Mouse (Mus musculus) kidney, postnatal 0 days (tissue): ENCODE results near the gene Dido1. TPM values are rescaled to one million over a fixed set of nuclear protein-coding genes. Genes with fewer than 3 reads are reported as not detected.

Experiments used
- ATAC-seq: fragments of 200-750 bp; cut with Nextera tagmentation; replicated peaks from 2 replicates; pipeline ENCODE4 v1.8.0; 2017; ENCODE audit warnings: low read depth, moderate number of reproducible peaks, moderate TSS enrichment, moderate library complexity; ENCODE audit not compliant: low FRiP score
- DNase-seq: peaks from one replicate; pipeline ENCODE4 v3.0.0-alpha.2; 2016; ENCODE audit warnings: low spot score
- H3K27ac ChIP-seq: fragments of 300-500 bp; sonication (generic); 2 replicates; pipeline ENCODE4 v1.5.1; 2014; ENCODE audit warnings: mild to moderate bottlenecking
- H3K27me3 ChIP-seq: fragments of 300-500 bp; sonication (generic); 2 replicates; pipeline ENCODE4 v1.6.1; 2014; ENCODE audit warnings: low read length, mixed read lengths; ENCODE audit not compliant: insufficient read depth
- H3K36me3 ChIP-seq: fragments of 300-500 bp; sonication (generic); 2 replicates; pipeline ENCODE4 v1.6.1; 2014; ENCODE audit warnings: low read length, mixed read lengths; ENCODE audit not compliant: insufficient read depth
- H3K4me1 ChIP-seq: fragments of 300-500 bp; sonication (generic); replicated peaks from 2 replicates; pipeline ENCODE4 v1.6.1; 2014; ENCODE audit warnings: antibody characterized with exemption, low read length, mixed read lengths; ENCODE audit not compliant: insufficient read depth
- H3K4me2 ChIP-seq: fragments of 300-500 bp; sonication (generic); 2 replicates; pipeline ENCODE4 v1.6.1; 2014; ENCODE audit warnings: mild to moderate bottlenecking, low read length, moderate library complexity, mixed read lengths
- H3K4me3 ChIP-seq: fragments of 300-500 bp; sonication (generic); replicated peaks from 2 replicates; pipeline ENCODE4 v1.5.1; 2014; ENCODE audit warnings: low read depth, low read length
- H3K9ac ChIP-seq: fragments of 300-500 bp; sonication (generic); 2 replicates; pipeline ENCODE4 v1.6.1; 2014; ENCODE audit warnings: low read depth, low read length
- H3K9me3 ChIP-seq: fragments of 300-500 bp; sonication (generic); replicated peaks from 2 replicates; pipeline ENCODE4 v1.6.1; 2016; ENCODE audit warnings: low read length, inconsistent platforms, mixed read lengths
- CTCF ChIP-seq: IDR thresholded peaks from 2 replicates; pipeline ENCODE4 v1.5.1; 2016; ENCODE audit warnings: antibody characterized with exemption, low read depth, mild to moderate bottlenecking, moderate library complexity
- WGBS: fragments of 180-500 bp; shearing (Covaris S2); extraction: QIAGEN DNeasy Blood & Tissue Kit; methylation state at CpG from one replicate; pipeline ENCODE4 v1.1.7; 2014; 5-methylcytosine and 5-hydroxymethylcytosine counted together
- polyA plus RNA-seq: library from polyadenylated mRNA; unstranded; fragments of >200 nt; fragmentation: Nextera tagmentation; extraction: Ambion mirVana; gene quantifications from 2 replicates; pipeline ENCODE4 v1.2.1, GENCODE M21; 2015

The Dido1 gene
- polyA plus RNA-seq, 1 experiment from 2014 or later = 18.0 TPM

DNA sequence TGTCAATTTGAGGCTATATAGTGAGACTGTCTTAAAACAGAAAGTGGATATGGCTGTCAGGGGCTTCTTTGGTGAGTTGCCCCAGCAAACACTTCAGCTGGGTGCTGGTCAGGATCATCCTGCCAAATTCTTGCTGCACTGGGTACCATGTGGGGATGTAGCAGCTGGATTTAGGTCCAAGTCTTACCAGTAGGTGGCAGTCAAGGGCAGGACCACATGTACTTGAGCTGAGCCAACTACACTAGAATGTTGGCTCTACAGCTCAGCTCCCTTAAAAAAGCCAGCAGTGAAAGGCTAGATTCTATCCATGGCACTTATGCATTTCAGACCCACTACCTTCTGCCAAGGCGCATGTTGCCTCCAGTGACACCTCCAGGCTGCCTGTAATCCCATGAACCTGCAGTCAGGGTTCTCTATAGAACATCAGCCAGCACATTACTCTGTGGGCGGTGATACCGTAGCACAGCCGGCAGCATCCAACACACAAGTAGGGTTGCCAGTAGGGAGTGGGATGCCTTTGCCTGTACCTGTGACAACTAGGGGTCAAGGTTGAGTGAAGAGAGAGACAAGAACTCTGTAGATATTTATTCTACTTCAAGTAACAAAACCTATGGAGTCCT, 52.3 kb downstream of the Dido1 start:
- Histone ChIP-seq H3K9ac (no peak overlapping the region), H3K9me3 (no peaks in the 10 kb centered on the region), H3K4me1 (no peaks in the 10 kb centered on the region; the same call in 1 of the 2 replicates), H3K36me3 (peaks cover 15% of the 10 kb centered on the region; the same call in 1 of the 2 replicates), H3K4me3 (no peak overlapping the region), H3K27me3 (no peaks in the 10 kb centered on the region), H3K4me2 (no peak overlapping the region), H3K27ac (no peak overlapping the region)
- 79% methylated on average over 4 of the region's 4 CpGs for WGBS
- DNase-seq (peak; percentile 77), ATAC-seq (peak; percentile 55; the same call in 1 of the 2 replicates)
- peak; percentile 82 for TF ChIP-seq CTCF

DNA sequence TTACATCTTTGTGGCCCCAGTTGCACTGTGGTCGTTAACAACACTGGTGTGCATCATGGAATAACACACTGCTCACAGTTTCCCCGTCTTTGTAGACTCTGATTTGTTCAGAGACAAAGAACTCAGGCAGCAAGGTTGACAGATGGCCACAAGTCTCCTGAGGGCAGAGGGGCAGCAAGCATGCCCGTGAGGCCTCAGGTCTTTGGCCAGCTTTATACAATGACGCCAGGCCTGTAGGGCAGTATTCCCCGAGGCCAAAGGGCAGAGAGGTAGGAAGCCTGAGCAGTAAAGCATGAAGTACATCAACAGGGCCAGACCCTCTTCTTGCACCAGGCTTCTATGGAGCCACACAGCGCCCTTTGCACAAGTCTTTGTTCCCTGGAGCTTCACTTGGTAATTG, 54.6 kb downstream of the Dido1 start:
- Histone ChIP-seq H3K27ac (no peak overlapping the region), H3K36me3 (no peaks in the 10 kb centered on the region), H3K9me3 (no peaks in the 10 kb centered on the region), H3K9ac (no peak overlapping the region), H3K4me3 (no peak overlapping the region), H3K27me3 (no peaks in the 10 kb centered on the region), H3K4me1 (no peaks in the 10 kb centered on the region; the same call in 1 of the 2 replicates), H3K4me2 (no peak overlapping the region)
- 38% methylated on average over 6 of the region's 6 CpGs for WGBS
- no peak for ATAC-seq
- TF ChIP-seq CTCF = no peak
- DNase-seq = no peak

DNA sequence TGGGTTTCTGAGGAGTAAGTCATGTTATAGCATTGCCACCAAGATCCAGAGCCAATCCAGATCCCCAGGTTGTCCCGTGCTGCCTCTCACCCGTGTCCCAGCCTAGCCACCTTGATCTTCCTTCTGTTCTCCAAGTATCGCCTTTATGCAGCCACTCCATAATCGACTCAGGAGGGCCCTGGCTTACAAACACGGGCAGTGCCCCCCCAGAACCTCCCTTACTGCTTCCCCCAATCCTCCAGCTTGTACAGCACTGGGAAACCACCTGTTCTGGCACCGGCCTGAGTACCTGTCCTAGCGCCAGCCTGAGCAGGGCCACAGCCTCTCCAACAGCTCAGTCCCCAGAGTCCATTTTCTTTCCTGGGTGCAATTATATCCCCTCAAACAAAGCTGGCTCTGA, 55.1 kb downstream of the Dido1 start:
- no peaks in the 10 kb centered on the region; the same call in 1 of the 2 replicates for H3K4me1 ChIP-seq
- H3K9ac ChIP-seq = no peak overlapping the region
- H3K4me2 ChIP-seq = no peak overlapping the region
- no peak for ATAC-seq
- H3K27me3 ChIP-seq = no peaks in the 10 kb centered on the region
- WGBS = 79% methylated on average over 7 of the region's 7 CpGs
- no peak for TF ChIP-seq CTCF
- no peaks in the 10 kb centered on the region for H3K36me3 ChIP-seq
- H3K4me3 ChIP-seq = no peak overlapping the region
- H3K27ac ChIP-seq = no peak overlapping the region
- no peak for DNase-seq
- no peaks in the 10 kb centered on the region for H3K9me3 ChIP-seq

DNA sequence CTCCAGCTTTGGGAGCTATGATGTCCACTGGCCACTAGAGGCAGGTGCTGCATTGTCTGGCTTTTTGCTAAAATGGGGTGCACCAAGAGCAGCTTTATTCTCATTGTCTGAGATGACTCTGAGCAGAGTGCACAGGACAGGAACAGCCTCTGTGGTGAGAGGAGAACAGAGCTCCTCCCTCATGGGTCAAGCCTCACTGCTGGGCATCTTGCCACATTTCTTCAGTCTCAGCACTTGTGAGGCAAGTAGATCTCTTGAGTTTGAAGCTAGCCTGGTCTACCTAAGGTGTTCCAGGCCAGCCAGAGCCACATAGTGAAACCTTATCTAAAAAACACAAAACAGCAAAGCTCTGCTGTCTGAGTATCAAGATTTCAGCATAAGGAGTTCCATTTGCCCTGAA, 63.0 kb downstream of the Dido1 start:
- no peak for TF ChIP-seq CTCF
- H3K27ac ChIP-seq = no peak overlapping the region
- H3K9ac ChIP-seq = no peak overlapping the region
- H3K4me3 ChIP-seq = no peak overlapping the region
- H3K9me3 ChIP-seq = peaks cover 7% of the 10 kb centered on the region
- H3K4me2 ChIP-seq = no peak overlapping the region
- H3K4me1 ChIP-seq = no peaks in the 10 kb centered on the region
- no peaks in the 10 kb centered on the region for H3K36me3 ChIP-seq
- ATAC-seq (no peak), DNase-seq (no peak)
- peaks cover 4% of the 10 kb centered on the region for H3K27me3 ChIP-seq

DNA sequence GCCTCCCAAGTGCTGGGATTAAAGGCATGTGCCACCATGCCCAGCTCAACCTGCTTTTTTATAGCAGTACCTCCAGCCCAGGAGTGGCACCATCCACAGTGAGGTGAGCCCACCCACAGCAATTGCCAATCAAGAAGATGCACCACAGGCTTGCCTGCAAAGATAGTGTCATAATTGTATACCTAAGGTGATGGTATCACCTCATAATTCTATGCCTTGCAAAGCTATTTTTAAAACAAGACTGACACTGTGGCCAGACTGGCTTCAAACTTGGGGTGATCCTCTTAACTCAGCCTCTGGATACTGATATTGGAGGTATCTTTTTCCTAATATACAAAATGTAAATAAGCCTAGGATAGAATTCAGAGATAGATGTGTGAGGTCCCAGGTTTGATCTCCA, 66.2 kb downstream of the Dido1 start:
- TF ChIP-seq CTCF = no peak
- DNase-seq (no peak), ATAC-seq (no peak)
- peaks cover 7% of the 10 kb centered on the region for H3K9me3 ChIP-seq
- no peak overlapping the region for H3K9ac ChIP-seq
- peaks cover 19% of the 10 kb centered on the region for H3K27me3 ChIP-seq
- no peak overlapping the region for H3K4me3 ChIP-seq
- H3K27ac ChIP-seq = no peak overlapping the region
- H3K36me3 ChIP-seq = no peaks in the 10 kb centered on the region
- H3K4me2 ChIP-seq = no peak overlapping the region
- no peaks in the 10 kb centered on the region for H3K4me1 ChIP-seq

DNA sequence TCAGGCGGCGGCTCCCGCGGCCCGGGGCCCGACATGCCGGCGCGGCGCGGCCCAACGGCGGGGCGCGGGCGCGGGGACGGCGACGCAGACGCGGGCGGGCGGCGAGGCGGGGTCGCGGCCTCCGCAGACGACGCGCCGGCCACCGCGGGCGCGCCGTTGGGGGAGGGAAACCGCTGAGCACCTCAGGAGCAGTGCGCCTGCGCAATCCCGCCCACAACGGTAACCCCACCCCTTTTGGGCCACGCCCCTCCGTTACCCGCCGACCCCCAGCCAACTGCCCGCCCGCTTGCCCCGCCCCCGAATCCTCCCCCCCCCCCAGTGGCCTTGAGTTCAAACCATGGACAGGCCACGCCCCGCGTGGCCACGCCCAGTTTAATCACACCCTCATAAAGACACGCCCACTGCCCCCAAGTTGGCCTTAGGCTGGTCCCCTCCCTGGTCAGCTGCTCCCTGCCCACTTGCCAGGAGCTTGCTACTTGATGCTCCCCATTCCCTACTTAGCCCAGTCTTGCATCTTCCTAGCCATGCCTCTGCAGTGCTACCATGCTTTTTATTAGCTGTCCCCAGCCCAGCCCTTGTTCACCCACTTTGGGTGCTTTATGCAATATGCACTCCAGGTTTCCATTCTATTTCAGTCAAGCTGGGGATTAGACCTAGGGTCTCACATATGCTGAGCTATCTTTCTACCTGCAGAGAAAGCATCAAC, 67.1 kb downstream of the Dido1 start, which contains the start of gene Tcfl5:
Gene Tcfl5 (minus strand): TSS at position 154 of the 706 bp plus-strand sequence.
- H3K4me2 ChIP-seq = peak within 1 kb of the TSS; percentile 43
- H3K27ac ChIP-seq = no peak within 1 kb of the TSS
- H3K27me3 ChIP-seq = peaks cover 19% of the 10 kb centered on the region
- no peaks in the 10 kb centered on the region for H3K4me1 ChIP-seq
- 0 out of 2 replicates have a peak within 1 kb of the TSS, but pooled peaks have one; percentile 9 for H3K9ac ChIP-seq
- H3K4me3 ChIP-seq = peak within 1 kb of the TSS; percentile 28
- DNase-seq (no peak), ATAC-seq (no peak)
- peaks cover 7% of the 10 kb centered on the region for H3K9me3 ChIP-seq
- no peaks in the 10 kb centered on the region for H3K36me3 ChIP-seq
- WGBS = 4% methylated on average over 31 of the region's 56 CpGs
- TF ChIP-seq CTCF = no peak
